In the genomic region with DNA sequence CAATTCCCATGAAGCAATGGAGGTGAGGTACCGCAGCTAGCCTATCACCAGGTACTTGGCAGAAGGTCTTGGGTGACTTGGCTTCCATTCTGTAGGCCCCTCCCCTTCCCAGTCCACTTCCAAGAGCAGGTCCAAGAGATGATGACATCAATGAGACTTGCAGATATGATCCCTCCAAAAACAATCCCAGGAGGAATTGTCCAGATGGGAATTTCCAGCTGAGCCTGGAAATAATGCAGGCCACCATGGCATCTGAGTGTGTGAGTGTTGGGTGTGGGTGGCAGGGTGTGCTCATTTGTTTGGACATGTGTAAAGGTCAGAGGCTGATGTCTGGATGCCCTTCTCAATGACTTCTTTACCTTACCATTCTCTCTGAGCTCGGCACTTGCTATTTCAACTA, we compare ENCODE assay signal across 26 mouse cellular contexts.
"Had no signal": no experiment of that assay in that cellular context is flagged by ENCODE, and none has a peak within 500 bp of the region (broad histone marks: within the 10 kb centered on the region; RNA-seq: fewer than 3 reads in every experiment).

No protein-coding gene starts in this region.

- H3K4me1 ChIP-seq: liver, embryonic 13.5 days; liver, embryonic 15.5 days had no signal

- H3K9me3 ChIP-seq: heart, embryonic 12.5 days; hindbrain, embryonic 10.5 days; hindbrain, embryonic 12.5 days; intestine, embryonic 15.5 days; limb, embryonic 10.5 days; limb, embryonic 12.5 days; liver, embryonic 13.5 days; liver, embryonic 15.5 days had no signal

- DNase-seq: gastrocnemius, adult 2 months; gastrocnemius, postnatal 10 days; gastrocnemius, postnatal 25 days; heart, postnatal 10 days; heart, postnatal 4 days; kidney, adult 18-20 months; kidney, adult 8-10 months; kidney, postnatal 10 days; kidney, postnatal 25 days; kidney, postnatal 4 days; liver; liver, embryonic 13.5 days had no signal

- H3K4me2 ChIP-seq: heart, embryonic 12.5 days; hindbrain, embryonic 12.5 days; hindbrain, embryonic 14.5 days; intestine, embryonic 15.5 days; limb, embryonic 12.5 days; liver, embryonic 11.5 days; liver, embryonic 13.5 days; liver, embryonic 15.5 days had no signal

- H3K27me3 ChIP-seq: heart, embryonic 12.5 days; hindbrain, embryonic 12.5 days; intestine, embryonic 15.5 days; liver, embryonic 13.5 days; liver, embryonic 15.5 days had no signal

- H3K36me3 ChIP-seq: heart, embryonic 12.5 days; hindbrain, embryonic 10.5 days; hindbrain, embryonic 12.5 days; intestine, embryonic 15.5 days; limb, embryonic 10.5 days; limb, embryonic 12.5 days; liver, embryonic 13.5 days; liver, embryonic 15.5 days had no signal

- H3K27ac ChIP-seq: hindbrain, embryonic 10.5 days; hindbrain, embryonic 14.5 days; intestine, embryonic 15.5 days; left cerebral cortex, adult 2 months; liver, embryonic 13.5 days; liver, embryonic 15.5 days had no signal

- ATAC-seq: hindbrain, embryonic 16.5 days; inflammation-experienced regulatory T-cells, adult 6 months; intestine, postnatal 0 days had no signal

- H3K4me3 ChIP-seq: gastrocnemius, adult 2 months; heart, embryonic 12.5 days; hindbrain, embryonic 10.5 days; hindbrain, embryonic 12.5 days; intestine, embryonic 15.5 days; layer of hippocampus, adult 2 months; left cerebral cortex, adult 2 months; limb, embryonic 10.5 days; limb, embryonic 12.5 days; liver, embryonic 13.5 days; liver, embryonic 15.5 days had no signal

- H3K9ac ChIP-seq: heart, embryonic 12.5 days; hindbrain, embryonic 12.5 days; hindbrain, embryonic 14.5 days; intestine, embryonic 15.5 days; limb, embryonic 12.5 days; liver, embryonic 13.5 days; liver, embryonic 15.5 days had no signal
